Mouse (Mus musculus) right cerebral cortex, adult 2 months (tissue): Measurements from ENCODE around the gene 1700020L24Rik.

Experiments
- DNase-seq, 2 experiments: peaks; one replicate each; pipeline ENCODE4 v3.0.0; 2021 to 2022; ENCODE audit warnings: low spot score in 2 of 2

The 1700020L24Rik gene

DNA sequence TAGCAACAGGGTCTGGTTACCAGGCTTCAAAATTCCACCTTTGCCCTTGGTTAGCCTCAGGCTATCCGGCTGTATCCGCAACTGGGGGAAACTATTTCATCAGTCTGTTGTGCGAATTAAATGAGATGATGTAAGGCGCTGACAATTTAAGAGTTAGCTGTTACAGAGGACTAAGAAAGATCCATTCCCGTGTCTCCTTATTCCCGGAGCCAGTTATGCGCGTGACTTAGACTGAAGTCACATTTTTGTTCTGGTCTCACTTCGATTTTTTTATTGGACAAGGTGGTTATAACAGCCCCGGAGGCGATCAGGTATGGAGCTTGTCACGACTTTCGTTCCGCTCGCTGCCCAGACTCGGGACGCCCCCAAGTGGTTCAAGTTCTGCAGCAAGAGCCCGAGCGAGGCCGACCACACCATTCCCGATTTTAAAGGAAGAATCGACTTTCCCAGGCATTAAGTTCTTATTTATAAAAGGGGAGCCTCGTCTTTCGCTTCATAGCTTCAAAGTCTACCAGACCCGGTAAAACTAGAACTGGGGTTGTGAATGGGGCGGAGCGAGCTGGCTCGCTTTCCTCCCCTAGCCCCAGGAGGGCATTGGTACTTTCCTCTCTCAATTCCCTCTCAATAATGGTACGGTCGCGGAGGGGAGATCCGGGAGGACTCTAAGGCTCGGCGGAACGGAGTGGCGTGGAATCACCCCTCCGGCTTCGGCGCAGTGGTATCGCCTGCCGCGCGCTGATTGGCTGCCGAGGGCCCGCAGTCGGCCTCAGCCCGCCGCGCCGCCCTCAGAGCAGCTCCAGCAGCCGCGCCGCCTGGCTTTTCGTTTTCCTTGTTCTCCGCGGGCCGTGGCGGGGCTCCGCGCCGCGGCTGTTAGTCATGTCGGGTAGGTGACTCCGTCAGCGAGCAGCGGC, 35.1 kb downstream of the 1700020L24Rik start, which contains the start of gene Taf15:
TSS of gene Taf15 (plus strand) at position 763 of the 911 bp plus-strand sequence.
- DNase-seq = peak; percentile 99

DNA sequence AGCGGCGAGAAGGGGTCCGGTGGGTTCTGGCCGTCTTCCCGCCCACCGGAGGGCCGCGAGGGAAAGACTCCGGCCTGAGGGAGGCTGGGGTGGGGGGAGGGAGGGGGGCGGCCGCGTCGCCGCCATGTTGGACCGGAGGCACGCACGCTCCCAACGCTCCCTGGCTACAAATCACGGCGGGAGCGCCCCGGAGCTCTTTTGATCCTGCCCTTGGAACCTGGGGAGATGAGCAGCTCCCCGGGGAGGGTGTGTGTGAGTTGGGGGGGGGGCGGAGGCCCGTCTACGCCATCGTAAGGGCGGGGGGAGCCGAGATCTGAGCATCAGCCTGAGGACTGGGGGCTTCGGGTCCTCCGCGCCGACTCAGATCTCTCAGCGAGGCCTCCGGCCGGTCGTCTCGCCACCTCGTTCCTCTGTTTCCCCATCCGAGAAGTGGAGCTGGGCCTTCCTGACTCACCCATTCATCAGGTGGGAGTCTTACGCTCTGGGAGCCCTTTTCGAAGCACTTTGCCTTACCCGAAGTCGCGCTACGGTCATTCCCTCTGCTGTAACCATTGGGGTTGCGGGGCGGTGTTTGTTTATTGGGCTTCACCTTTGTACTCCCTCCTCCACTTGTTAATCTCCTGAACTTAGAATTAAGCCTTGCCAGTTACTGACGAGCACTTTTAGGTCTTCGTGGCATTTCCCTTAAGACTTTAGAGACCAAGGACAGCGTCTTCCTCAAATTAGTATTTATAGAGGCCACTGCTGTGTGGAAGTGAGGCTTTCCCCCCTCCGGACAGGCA, 35.9 kb downstream of the 1700020L24Rik start:
- no peak for DNase-seq
